Mouse (Mus musculus) spleen, adult 12 weeks (tissue): ENCODE data around the gene Gm20388.
"Not testable (repeated sequence)": the region's sequence is repeated elsewhere in the genome, so short reads cannot be mapped to it uniquely, and the experiment has no call there.

ENCODE experiments used
- DNase-seq: peaks from one replicate; pipeline ENCODE4 v3.0.0; 2022; ENCODE audit warnings: low spot score

The Gm20388 gene

DNA sequence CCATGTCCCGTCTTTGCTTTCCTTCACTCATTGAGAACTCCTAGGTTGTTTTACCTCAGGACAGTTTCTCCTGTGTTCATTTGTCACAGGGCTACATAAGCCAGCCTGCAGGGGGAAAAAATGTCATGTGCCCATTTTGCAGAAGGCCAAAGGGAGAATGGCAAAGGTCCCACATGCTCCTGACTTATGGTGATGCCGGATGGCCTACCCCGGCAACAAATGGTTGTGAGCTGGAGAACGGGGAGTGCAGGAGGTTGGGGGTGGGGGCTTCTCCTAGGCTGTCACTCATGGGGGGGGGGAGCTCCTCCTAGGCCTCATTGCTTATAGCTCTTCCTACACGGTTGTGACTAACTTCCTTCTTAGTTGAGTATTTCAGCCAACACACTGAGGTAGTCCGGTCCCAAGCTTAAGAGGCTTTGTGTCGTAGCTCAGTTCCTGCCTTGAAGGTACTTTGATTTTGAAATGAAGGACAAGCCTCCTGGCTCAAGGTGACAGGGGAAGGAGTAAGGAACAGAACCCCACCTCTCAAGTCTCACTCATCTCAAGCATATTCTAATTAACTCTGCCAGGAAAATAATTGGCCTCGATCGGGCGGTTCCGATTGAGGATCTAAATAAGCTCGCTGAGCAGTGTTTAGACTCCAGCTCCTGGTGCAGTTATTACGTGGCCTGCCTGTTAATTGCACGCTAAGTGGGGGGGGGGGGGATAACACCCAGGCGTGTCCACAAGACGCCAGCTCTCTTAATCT lies 4233.4 kb downstream of the Gm20388 start:
- no peak for DNase-seq

DNA sequence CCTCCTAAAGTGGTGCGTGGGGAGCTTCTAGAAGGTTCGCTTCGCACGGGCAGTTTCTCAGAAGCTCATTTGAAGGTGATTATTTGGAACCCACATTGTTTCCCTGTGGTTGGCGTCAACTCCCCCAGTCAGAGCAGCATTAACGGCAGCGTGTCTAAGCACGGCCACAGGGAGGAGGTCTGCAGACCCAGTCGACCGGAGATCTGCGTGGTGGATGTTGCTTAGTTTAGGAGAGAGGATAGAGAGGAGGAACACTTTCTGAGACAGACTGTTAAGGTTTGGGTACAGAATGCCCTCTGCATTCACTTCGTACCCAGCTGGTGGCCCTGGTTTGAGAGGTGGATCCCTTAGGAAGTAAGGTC lies 4234.0 kb downstream of the Gm20388 start:
- DNase-seq, result no peak

DNA sequence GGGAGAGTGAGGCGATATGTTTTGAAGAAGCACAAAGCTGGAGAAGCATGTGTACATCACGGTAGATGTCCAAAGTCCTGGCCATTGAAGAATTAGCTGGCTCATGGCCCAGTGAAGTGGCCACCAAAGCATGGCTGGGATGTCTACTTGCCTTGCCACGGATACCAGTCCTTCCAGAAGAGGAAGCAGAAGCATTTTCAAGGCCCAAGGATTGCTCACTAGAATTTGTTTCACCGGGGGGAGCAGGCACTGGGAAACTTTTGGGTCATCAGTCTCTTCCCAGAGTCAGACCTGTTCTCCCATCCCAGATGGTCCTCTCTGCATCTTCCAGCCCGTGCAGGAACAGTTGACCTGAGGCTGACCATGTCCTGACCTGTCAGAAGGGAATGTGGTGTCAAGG lies 4235.6 kb downstream of the Gm20388 start:
- no peak for DNase-seq

DNA sequence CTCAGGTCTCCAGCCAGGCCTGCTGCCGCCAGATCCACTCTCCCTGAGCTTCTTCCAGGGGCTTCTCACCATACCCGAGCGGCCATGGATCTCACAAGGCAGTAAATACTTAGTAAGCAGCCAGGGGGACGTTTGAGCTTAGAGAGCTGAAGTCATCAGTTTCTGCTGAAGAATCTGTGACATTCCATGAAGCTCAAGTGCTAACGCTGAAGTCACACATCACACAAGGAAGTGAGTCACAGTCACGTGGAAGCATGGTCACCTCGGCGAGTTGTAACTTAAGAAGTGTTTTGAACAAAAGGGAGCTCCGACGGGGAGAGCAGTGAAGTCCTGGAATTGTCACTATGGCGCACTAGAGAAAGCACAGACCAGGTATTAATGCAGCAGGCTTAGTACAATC lies 4239.4 kb downstream of the Gm20388 start:
- no peak for DNase-seq

DNA sequence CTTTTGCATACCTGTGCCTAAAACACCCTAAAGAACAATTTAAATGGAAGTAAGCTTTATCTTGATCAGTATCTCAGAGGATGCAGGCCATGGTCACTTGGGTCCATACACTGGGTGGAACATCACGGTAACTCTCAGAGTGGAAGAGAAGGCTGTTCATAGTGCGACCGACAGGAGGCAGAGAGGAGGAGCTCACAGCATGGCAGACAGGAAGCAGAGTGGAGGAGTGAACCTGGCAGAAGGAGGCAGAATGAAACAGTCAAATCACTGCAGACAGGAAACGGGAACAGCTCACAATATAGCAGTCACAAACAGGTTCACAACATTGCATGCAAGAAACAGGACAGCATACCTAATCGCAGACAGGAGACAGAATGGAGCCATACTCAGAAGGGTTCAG lies 4239.9 kb downstream of the Gm20388 start:
- DNase-seq, result no peak

DNA sequence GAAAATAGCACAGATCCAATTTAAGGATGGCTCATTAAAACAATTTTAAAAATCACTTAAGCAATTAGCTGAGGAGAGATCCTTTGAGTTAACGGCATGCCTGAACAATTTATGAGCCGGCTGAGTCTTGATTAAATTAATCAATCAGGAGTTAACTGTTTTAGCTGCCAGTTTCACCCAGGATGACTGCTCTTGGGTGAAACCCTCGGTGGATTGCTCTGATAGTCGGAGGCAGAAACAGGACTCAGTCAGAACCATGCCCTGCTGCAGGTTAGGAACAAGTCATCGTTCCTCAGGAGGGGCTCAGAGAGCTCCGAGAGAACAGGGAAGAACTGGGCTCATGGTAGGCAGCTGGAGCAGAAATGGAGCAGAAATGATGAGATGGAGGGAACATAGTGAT lies 4241.2 kb downstream of the Gm20388 start:
- DNase-seq, result no peak

DNA sequence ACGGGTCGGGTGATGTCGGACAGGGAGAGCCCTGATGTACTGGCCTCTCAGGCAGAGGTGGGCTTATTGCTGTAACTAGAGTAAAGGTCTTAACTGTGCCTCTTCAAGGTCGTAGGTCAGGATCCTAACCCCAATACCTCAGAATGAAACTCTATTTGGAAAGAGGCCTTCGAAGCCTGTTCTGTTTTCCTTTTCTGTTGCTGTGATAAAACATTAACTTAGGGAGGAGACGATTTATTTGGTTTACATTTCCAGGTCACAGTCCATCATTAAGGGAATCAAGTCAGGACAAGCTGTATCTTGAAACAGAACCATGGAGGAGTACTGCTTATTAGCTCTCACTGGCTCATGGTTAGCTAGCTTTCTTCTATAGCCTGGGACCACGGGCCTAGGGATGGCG lies 4242.1 kb downstream of the Gm20388 start:
- DNase-seq, result no peak

DNA sequence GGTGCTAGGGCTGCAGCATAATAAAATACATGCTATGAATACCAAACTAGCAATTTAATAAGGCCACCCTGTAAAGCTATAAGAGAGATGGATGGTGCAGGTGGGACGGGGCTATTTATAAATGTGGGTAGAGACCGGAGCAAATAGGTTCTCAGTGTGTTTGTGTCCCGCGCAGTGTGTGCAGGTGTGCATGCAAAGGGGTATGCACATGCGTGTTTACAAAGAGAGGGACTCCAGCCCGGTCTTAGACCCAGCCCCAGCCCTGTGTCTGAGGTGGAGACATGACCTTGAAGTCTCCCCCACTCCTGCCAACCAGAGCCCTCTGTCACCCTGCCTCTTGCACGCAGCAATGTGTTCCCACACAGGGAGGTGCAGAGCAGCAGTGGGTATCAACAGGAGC lies 4245.7 kb downstream of the Gm20388 start:
- DNase-seq, result no peak

DNA sequence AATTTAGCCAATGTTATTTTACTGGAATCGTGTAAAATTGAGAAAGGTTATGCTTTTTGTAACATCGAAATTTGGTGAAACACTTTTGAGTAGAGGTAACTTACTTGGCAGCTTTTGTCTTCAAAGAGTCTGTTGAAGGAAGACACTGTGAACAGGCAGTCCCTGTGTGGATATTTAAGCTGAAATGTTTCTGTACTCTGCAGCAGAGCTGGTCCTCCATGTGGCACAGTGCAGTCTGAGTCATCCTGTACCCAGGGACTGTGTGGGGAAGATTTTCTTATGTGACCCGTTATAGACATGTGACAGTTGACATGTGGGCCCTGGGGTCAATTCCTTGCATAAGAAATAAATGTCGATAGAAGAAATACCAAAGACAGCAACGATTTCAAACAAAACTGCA lies 4251.0 kb downstream of the Gm20388 start:
- no peak for DNase-seq

DNA sequence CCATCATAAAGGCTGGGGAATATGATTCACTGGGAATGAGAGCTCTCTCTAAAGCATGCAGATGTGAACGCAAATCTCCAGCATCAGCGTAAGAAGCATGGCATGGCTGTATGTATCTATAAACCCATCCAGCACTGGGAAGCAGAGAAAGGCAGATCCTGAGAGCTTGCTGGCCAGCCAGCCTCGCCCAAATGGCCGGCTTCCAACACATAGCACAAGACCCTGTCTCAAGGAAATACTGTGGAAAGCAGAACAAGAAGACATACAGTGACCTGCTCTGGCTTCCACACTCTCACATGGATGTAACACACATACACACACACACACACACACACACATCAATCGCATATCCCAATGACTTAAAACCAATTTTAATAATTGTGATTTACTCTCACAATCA lies 4252.6 kb downstream of the Gm20388 start:
- no peak for DNase-seq

DNA sequence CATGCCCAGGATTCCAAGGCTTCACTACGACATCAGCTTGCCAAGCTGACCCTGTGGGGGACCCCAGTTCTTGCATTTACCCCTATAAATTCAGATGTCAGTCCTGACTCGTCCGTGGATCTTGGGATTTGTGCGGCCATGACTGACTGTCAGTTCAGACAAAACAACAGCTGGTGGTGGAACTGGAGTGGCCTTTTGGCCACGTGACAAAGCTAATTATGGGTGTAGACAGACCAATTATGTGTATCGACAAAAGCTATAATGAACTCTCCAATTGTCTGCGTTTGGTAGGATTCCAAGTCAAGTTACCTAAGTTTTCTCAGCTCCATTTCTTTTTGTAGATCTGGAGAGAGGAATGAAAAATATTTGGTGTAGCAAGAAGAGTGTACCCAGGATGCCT lies 4259.1 kb downstream of the Gm20388 start:
- DNase-seq, result no peak

DNA sequence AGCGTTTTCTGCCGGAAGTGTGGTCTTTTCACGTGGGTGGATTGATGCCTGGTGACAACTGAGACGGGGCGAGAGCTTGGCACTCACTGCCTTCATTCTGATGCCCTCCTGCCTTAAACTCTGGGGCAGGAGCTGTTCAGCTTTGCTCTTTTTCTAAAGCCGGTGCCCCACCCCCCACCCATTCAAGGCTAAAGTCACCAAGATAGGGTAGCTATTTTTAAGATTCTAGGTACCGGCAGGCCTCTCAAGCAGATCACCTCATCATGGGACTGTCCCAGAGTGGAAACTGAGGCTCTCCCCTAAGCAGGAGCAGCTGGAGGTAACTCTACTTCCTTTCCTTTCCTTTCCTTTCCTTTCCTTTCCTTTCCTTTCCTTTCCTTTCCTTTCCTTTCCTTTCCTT lies 4260.0 kb downstream of the Gm20388 start:
- no peak for DNase-seq

DNA sequence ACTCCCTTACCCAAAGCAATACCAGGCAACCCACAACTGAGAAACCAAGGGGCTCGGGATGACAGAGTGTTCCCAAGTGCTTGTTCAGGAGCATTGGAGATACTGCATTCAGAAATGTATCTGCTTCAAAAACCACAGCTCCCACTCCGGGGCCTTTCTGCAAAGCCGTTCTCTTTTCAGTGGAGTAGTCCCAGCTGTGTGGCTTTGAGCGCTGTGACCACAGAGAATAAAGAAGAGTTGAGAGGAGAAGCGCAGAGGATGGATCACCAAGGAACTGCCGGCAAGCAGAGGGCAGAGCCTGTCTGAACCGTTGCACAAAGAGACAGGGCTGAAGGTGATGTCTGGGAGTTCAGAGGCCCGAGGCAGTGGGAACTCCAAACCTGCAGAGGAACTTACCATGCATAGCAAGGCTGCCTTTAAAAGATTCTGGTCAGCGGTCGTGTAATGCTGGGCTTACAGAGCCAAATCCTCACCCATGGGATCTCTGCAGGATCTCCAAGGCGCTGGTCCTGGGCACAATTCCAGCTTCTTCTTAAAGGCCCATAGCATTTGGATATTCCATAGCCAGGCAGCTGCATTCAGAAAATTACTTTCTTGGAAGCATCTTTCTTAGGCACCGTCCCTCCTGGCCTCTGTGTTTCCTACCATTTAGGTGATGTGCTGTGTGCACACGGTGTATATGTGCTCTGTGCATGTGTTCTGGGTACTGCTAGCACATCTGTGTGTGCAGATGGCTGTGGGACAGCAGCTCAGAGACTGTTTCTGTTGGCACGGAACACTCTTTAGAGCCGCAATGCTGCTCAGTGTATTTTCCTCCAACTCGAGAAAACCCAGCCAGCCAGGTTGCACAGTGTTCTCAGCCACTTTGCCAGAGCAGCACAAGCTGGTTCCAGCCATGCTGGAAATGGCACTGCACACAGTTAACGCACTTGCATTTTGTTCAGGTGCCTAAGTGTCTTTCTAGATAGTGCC lies 4261.2 kb downstream of the Gm20388 start:
- DNase-seq, result no peak

DNA sequence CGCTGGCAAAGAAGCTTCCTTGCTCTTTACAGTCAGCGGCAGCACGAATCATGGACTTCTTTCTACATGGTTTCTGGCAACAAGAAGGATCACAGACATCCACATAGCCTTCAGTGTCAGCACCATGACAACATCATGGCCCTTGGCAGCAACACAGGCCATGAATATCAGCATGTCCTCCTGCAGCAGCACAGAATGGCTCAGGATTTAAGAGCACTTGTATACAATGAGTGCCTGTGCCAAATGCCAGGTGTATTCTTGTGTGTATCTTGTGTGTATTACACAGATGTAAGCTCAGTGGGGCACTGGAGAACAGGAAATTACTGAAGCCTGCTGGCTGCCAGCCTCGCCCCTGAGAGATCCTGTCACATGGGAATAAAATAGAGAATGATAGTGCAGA lies 4263.0 kb downstream of the Gm20388 start:
- DNase-seq, result no peak

DNA sequence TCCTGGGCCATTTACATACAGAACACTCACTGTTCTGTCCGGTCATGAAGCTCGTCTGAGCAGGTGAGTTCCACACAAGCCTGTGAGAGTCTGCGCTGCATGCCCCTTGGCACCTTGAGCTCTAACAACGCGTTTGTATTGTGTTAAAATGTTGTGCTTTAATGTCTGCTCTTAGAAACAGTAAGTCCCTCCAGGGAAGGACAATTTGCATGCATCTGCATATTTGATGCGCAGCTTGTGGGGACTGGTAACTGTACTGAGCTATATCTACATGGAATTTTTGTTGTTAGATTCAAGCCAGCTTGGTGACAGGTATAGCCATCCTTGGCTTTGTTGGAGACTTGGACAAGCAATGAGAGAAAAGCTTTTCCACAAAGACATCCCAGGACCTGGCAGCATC lies 4265.5 kb downstream of the Gm20388 start:
- DNase-seq, result no peak

DNA sequence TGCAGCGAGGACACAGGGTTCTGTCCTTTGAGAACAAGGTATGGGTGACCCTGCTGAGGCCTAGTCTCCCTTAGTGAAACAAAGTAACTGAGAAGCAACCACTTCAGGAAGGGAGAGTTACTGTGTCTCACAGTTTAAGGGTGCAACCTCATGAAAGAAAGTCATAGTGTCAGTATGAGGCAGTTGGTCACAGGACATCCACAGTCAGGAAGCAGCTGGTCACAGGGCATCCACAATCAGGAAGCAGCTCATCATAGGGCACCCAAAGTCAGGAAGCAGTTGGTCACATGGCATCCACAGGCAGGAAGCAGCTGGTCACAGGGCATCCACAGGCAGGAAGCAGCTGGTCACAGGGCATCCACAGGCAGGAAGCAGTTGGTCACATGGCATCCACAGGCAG lies 4266.5 kb downstream of the Gm20388 start:
- DNase-seq, result not testable (repeated sequence)

DNA sequence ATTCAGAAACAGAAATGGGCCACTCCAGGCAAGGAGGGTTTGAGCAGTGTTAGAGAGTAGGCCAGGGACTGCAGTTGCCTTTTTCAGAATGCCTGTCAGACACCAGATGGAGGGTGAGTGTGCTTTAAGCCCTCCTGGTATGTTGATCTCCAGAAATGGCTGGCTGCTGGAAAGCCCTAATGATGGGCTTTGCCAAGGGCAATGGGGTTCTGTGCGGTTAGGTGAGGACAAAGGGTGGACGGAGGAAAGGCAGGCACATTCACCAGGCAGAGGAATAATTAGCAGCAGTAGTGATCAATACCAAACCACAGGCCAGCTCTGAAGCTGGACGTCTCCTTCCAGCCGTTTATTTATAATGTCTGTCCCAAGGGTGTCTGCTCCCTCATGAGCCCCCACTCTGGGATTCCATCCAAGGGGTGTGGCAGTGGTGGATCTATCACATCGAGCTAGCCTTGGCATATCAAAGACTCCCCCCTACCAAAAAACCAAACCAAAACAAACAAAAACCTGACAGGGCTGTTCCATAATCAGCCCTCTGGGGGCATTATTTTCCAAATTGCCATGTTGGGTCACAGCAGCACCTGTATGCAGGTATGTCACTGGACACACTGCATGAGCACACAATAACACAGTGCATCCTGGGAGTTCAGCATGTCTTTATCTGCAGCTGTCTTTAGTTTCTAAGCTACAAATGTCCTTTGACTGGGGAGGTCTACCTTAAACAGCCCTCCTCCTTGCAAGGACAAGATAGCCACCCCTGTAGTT lies 4270.2 kb downstream of the Gm20388 start:
- DNase-seq, result no peak

DNA sequence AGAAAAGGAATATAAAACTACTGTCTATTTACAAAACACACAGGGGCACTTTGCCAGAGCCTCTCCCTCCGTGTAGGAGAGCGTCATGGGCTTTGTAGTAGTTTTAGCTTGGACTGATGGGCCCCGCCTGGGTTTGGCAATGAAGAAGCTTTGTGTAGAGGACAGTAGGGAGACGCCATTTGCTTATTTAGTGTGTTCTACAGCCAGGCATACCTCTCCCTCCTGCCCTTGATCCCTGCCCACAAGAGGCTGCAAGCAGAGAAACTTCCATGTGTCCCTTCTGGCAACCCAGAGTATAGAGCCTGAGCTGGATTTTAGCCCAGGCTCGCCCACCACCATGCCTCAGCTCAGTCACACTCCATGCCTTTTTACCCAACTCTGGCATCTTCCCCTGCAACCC lies 4271.1 kb downstream of the Gm20388 start:
- DNase-seq, result no peak

DNA sequence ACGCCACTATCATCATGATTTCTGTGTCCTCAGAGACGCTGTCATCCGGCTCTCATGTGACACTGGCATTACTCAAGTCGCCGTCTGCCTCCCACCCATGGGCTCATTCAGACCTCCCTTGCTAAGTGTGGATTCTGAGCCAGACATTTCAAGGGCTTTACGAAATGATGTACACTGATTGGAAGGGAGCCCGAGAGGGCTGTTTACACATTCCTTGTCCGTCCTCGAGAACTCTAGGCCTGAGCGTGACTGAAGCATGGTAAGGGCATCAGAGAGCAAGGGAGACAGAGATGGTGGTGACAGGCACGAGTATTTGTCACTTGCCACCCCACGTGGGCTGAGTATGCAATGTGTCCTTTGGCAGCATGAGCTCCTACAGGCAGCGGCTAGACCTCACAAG lies 4271.6 kb downstream of the Gm20388 start:
- no peak for DNase-seq

DNA sequence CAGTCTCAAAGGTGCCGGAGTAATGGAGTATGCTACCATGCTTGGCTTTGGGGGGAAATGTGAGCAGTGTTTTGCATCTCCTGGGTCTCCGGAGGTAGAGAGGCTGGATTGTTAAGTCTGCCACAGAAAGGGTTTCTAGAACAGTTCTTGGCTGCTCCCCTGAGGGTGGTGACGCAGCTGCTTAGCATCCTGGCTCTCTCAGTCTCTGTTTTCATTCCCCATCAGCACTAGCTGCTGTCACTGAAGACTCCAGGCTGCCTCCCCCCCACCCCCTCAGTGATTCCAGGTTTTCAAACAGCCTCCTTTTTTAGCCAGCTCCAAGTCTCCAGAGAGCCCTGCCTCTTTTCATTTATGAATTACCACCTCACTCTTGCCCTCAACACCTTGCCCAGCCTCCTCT lies 4273.4 kb downstream of the Gm20388 start:
- DNase-seq, result no peak

DNA sequence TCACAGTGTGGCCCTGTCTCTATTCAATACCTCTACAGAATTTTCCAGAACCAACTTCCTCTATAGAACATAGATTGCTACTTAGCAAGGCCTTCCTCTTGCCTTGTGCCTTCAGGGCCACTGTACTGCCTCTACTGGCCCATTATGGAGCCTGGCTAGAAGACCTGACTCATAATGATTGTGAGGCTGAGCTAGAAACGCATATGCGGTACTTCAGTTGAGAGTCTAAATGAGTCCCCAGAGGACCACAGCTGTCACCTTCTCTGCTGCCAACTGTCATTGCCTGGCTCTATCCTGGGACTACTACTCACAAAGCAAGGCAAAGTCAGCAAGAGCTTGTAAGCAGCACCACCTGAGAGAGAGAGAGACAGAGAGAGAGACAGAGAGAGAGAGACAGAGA lies 4273.9 kb downstream of the Gm20388 start:
- no peak for DNase-seq

DNA sequence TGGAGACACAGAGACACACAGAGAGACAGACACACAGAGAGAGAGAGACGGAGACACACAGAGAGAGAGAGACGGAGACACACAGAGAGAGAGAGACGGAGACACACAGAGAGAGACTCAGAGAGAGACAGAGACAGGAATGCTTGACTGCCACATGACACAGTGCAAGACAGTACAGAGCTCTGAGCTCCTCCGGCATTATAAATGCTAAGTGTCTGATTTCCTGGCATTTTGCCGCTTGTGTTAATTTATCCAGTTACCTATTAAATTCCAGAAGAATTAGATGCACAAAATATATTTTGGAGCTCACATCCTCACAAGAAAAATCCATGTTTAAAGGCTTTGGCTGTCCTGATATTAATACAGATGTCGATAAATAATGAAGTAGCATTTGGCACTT lies 4274.4 kb downstream of the Gm20388 start:
- DNase-seq, result no peak

DNA sequence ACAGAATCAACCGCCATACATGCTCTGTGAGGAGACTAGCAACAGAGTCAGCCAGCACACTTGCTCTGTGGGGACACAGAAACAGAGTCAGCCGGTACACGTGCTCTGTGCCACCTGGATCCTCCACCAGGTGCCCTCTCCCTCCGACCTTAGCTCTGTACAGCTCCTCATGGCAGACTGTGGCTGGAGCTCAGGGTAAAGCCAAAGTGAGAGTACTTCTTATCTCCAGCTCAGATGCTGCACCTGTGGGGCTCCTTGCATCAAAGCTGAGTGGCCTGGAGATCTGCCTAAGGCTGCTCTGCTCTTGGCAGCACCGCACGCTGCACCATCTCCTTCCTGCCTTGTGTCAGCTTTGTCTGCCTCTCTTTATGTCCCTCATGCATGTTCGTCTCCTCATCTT lies 4279.7 kb downstream of the Gm20388 start:
- DNase-seq, result no peak
